3 mouse cellular contexts compared by ENCODE assay signal in the genomic region with DNA sequence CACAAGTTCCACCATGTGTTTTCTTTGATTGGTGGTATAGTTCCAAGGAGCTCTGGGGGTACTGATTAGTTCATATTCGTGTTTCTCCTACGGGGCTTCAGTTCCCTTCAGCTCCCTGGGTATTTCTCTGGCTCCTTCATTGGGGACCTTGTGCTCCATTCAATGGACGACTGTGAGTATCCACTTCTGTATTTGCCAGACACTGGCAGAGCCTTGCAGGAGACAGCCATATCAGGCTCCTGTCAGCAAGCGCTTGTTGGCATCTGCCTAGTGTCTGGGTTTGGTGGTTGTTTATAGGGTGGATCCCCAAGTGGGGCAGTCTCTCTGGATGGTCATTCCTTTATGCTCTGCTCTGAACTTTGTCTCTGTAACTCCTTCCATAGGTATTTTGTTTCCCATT.
DNase-seq lines count a peak whose midpoint lies in the region.
"Not testable (repeated sequence)": the region's sequence is repeated elsewhere in the genome, so short reads cannot be mapped to it uniquely, and the experiment has no call there.

No protein-coding gene starts in this region.

- intact Hi-C loops in heart, postnatal 10 days (cut with DNase I): not testable (repeated sequence)

- DNase-seq in heart, adult 11 months: peak; percentile 91
- DNase-seq in heart, adult 18-20 months: peak; percentile 3 to 33
- peak; percentile 5 to 11 for DNase-seq in heart, postnatal 10 days

Comparison
In these comparisons a context has a peak if more than half of its experiments do, and no peak if none do; other contexts are left out.
1. DNase-seq: peak in every context shown above with its lines; median percentile 91 in heart, adult 11 months; 18 in heart, adult 18-20 months; 8 in heart, postnatal 10 days.